Mouse (Mus musculus): Measurements from ENCODE around the gene Hspa4. TPM values are rescaled to one million over a fixed set of nuclear protein-coding genes. Genes with fewer than 3 reads are reported as not detected.
"Not testable (repeated sequence)": the region's sequence is repeated elsewhere in the genome, so short reads cannot be mapped to it uniquely, and the experiment has no call there.

The Hspa4 gene
- 100 to 1,000 TPM; 178 to 180 TPM for total RNA-seq (2021)
- long read RNA-seq, full-length matches to known transcripts: 41 of 55 reads
- long read RNA-seq, partial matches to known transcripts: 6 of 55 reads
- long read RNA-seq, other reads (novel, unspliced or antisense): 8 of 55 reads

GRCm38 (mm10) chr11:53300330-53301166, at the start of gene Hspa4:
Hspa4 (minus strand) TSS chr11:53300457.
- peak; percentile 98 to 99 for DNase-seq (ENCODE audit: low spot score in 2 of 2)

- no peak for DNase-seq (ENCODE audit: low spot score in 2 of 2)
Measured at GRCm38 (mm10) chr11:53345738-53346137, 45.5 kb upstream of the Hspa4 start.

GRCm38 (mm10) chr11:53345328-53345727, 45.1 kb upstream of the Hspa4 start:
- peak; percentile 30 to 79 for DNase-seq (ENCODE audit: low spot score in 2 of 2)

- no peak for DNase-seq (ENCODE audit: low spot score in 2 of 2)
Measured at GRCm38 (mm10) chr11:53342711-53343110, 42.5 kb upstream of the Hspa4 start.

- not testable (repeated sequence) for DNase-seq (ENCODE audit: low spot score in 2 of 2)
Measured at GRCm38 (mm10) chr11:53341019-53341418, 40.8 kb upstream of the Hspa4 start.

GRCm38 (mm10) chr11:53337684-53338083, 37.4 kb upstream of the Hspa4 start:
- DNase-seq (ENCODE audit: low spot score in 2 of 2): no peak

- no peak for DNase-seq (ENCODE audit: low spot score in 2 of 2)
Measured at GRCm38 (mm10) chr11:53336924-53337323, 36.7 kb upstream of the Hspa4 start.

GRCm38 (mm10) chr11:53336182-53336571, 35.9 kb upstream of the Hspa4 start:
- DNase-seq (ENCODE audit: low spot score in 2 of 2): no peak

- DNase-seq (ENCODE audit: low spot score in 2 of 2): no peak
Measured at GRCm38 (mm10) chr11:53335505-53336181, 35.4 kb upstream of the Hspa4 start.

- DNase-seq (ENCODE audit: low spot score in 2 of 2): no peak
Measured at GRCm38 (mm10) chr11:53332076-53332680, 31.9 kb upstream of the Hspa4 start.

GRCm38 (mm10) chr11:53331121-53331520, 30.9 kb upstream of the Hspa4 start:
- no peak for DNase-seq (ENCODE audit: low spot score in 2 of 2)

GRCm38 (mm10) chr11:53330325-53330724, 30.1 kb upstream of the Hspa4 start:
- no peak for DNase-seq (ENCODE audit: low spot score in 2 of 2)

- DNase-seq (ENCODE audit: low spot score in 2 of 2): peak; percentile 81 to 92
Measured at GRCm38 (mm10) chr11:53324512-53324968, 24.3 kb upstream of the Hspa4 start, which contains the start of gene Zcchc10. Zcchc10 (plus strand) TSS chr11:53324679.

- not testable (repeated sequence) for DNase-seq (ENCODE audit: low spot score in 2 of 2)
Measured at GRCm38 (mm10) chr11:53319867-53320266, 19.6 kb upstream of the Hspa4 start.

GRCm38 (mm10) chr11:53318568-53318967, 18.3 kb upstream of the Hspa4 start:
- DNase-seq (ENCODE audit: low spot score in 2 of 2): not testable (repeated sequence)

- no peak for DNase-seq (ENCODE audit: low spot score in 2 of 2)
Measured at GRCm38 (mm10) chr11:53318041-53318440, 17.8 kb upstream of the Hspa4 start.

- DNase-seq (ENCODE audit: low spot score in 2 of 2): peak; percentile 11 to 24
Measured at GRCm38 (mm10) chr11:53316996-53317395, 16.7 kb upstream of the Hspa4 start.

GRCm38 (mm10) chr11:53314770-53315173, 14.5 kb upstream of the Hspa4 start:
- DNase-seq (ENCODE audit: low spot score in 2 of 2): no peak

- DNase-seq (ENCODE audit: low spot score in 2 of 2): not testable (repeated sequence)
Measured at GRCm38 (mm10) chr11:53312823-53313222, 12.6 kb upstream of the Hspa4 start.

- DNase-seq (ENCODE audit: low spot score in 2 of 2): no peak
Measured at GRCm38 (mm10) chr11:53311385-53311784, 11.1 kb upstream of the Hspa4 start.

- peak in 1 of 2 experiments; percentile 35 for DNase-seq (ENCODE audit: low spot score in 2 of 2)
Measured at GRCm38 (mm10) chr11:53308884-53309310, 8.6 kb upstream of the Hspa4 start.
